Mouse (Mus musculus): Measurements from ENCODE around the gene Herpud1. TPM values are rescaled to one million over a fixed set of nuclear protein-coding genes. Genes with fewer than 3 reads are reported as not detected.
"Not testable (repeated sequence)": the region's sequence is repeated elsewhere in the genome, so short reads cannot be mapped to it uniquely, and the experiment has no call there.

Herpud1 gene
- polyA plus RNA-seq, 1 experiment from 2014 or later = 93.1 TPM

DNA sequence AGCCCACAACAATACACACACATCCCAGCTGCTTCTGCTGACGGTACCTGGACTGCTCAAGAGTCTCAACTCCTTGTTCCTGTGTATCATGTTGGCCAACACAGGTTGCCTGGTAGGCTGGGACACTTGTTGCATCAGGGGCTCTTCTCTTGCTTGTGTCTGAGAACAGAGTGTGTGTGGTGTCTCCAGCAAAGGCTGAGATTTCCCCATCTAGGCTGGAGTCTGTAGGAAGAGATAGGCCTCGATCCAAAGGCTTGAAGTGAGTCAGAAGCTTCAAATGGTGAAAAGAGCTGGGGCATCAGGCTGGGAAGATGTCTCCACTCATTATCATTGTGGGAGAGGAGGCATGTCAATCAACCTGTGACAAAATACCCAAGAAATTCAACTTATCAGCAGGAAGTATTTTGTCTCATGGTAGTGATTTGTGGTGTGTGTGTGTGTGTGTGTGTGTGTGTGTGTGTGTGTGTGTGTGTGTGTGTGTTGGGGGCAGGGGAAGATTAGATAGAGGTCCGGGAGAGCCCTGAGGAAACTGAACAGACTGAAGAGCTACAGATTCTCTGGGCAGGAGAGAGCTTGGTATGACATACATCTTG is 13.2 kb downstream of the Herpud1 start:
- Histone ChIP-seq H3K9me3 (ENCODE audit: control insufficient read depth, low read depth, low read length) (no peaks in the 10 kb centered on the region), H3K4me1 (ENCODE audit: control insufficient read depth, insufficient read depth, low read length) (no peaks in the 10 kb centered on the region)
- WGBS = 67% methylated on average over 3 of the region's 3 CpGs

DNA sequence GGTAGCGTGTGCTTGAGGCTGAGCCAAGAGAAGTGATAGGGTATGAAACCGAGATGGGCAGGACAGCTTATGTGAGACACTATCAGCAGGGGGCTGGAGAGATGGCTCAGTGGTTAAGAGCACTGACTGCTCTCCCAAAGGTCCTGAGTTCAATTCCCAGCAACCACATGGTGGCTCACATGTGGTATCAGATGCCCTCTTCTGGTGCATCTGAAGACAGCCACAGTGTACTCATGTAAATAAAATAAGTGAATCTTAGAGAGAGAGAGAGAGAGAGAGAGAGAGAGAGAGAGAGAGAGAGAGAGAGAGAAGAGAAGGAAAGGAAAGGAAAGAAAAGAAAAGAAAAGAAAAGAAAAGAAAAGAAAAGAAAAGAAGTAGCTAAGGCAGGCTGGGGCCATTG is 13.7 kb downstream of the Herpud1 start:
- not testable (repeated sequence) for H3K9ac ChIP-seq (replicated peaks; ENCODE audit: low read depth, low read length); H3K4me1 ChIP-seq (ENCODE audit: control insufficient read depth, insufficient read depth, low read length); H3K27ac ChIP-seq (ENCODE audit: low read length); H3K4me2 ChIP-seq (replicated peaks; ENCODE audit: low read depth, low read length); H3K27me3 ChIP-seq (ENCODE audit: control insufficient read depth, insufficient read depth, low read length); ATAC-seq (ENCODE audit: insufficient number of reproducible peaks, insufficient read depth, low FRiP score, low read depth); H3K36me3 ChIP-seq (ENCODE audit: control insufficient read depth, insufficient read depth, low read length); H3K9me3 ChIP-seq (ENCODE audit: control insufficient read depth, low read depth, low read length); H3K4me3 ChIP-seq (ENCODE audit: low read depth, low read length)
- WGBS = 81% methylated on average over 2 of the region's 2 CpGs

More for the DNA sequence above, 13.2 kb downstream of the Herpud1 start:
- no peak overlapping the region for H3K4me2 ChIP-seq (replicated peaks; ENCODE audit: low read depth, low read length)
- no peaks in the 10 kb centered on the region for H3K27me3 ChIP-seq (ENCODE audit: control insufficient read depth, insufficient read depth, low read length)
- no peak overlapping the region for H3K27ac ChIP-seq (ENCODE audit: low read length)
- H3K36me3 ChIP-seq (ENCODE audit: control insufficient read depth, insufficient read depth, low read length) = peaks cover 9% of the 10 kb centered on the region
- no peak overlapping the region for H3K9ac ChIP-seq (replicated peaks; ENCODE audit: low read depth, low read length)
- ATAC-seq (ENCODE audit: insufficient number of reproducible peaks, insufficient read depth, low FRiP score, low read depth) = no peak
- no peak overlapping the region for H3K4me3 ChIP-seq (ENCODE audit: low read depth, low read length)

DNA sequence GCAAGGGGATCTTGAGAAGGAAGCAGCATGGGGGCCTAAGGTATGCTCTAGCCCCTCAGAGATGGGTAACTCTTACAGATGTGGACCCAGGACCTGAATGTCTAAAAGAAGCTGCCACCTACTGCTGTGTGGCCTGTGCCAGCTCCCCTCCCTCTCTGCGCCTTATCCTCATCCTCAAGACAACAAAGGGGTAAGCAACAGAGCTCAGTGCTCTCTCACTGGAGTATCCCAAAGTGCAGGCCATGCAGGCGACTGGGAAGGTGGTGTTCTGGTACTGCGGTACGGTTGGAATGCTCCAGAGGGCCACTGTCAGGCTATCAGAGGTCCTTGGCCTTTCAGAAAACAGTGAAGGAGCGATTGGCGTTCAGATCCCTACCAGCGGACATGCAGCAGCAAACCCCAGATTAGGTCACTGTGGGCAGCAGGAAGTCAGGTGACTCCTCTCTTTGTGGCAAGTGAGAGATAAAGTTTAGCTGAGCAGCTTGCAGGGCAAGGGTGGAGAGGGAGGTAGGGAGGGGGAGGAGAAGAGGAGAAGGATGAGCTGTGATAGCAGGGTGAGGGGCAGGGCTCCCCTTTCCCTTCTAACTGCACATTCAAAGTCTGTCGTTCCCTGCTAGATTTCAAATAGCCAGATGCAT is 22.3 kb downstream of the Herpud1 start:
- Histone ChIP-seq H3K4me3 (ENCODE audit: low read depth, low read length) (no peak overlapping the region), H3K4me2 (replicated peaks; ENCODE audit: low read depth, low read length) (no peak overlapping the region), H3K4me1 (ENCODE audit: control insufficient read depth, insufficient read depth, low read length) (no peaks in the 10 kb centered on the region), H3K27ac (ENCODE audit: low read length) (no peak overlapping the region), H3K27me3 (ENCODE audit: control insufficient read depth, insufficient read depth, low read length) (no peaks in the 10 kb centered on the region), H3K36me3 (ENCODE audit: control insufficient read depth, insufficient read depth, low read length) (no peaks in the 10 kb centered on the region), H3K9me3 (ENCODE audit: control insufficient read depth, low read depth, low read length) (no peaks in the 10 kb centered on the region), H3K9ac (replicated peaks; ENCODE audit: low read depth, low read length) (no peak overlapping the region)
- 46% methylated on average over 8 of the region's 8 CpGs for WGBS
- ATAC-seq (ENCODE audit: insufficient number of reproducible peaks, insufficient read depth, low FRiP score, low read depth) = no peak

DNA sequence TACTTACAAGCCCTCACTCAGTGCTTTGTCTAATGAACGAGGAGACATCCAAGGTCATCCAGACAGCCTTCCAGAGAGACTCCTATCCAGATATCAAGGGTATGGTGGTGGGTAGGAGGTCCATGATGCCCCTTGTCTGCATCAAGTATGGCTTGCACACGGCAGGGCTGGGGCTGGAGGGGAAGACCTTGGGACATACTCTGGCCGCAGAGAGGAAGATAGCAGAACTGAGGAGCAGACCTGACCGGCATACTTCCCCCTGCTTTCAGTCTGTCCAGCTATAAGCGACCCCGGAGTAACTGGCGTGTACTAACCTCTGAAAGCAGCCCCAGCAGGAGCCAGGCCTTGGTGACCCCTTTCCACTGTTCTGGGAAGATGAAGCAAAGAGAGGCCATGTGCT is 23.3 kb downstream of the Herpud1 start:
- ATAC-seq (ENCODE audit: insufficient number of reproducible peaks, insufficient read depth, low FRiP score, low read depth) = no peak
- H3K9ac ChIP-seq (replicated peaks; ENCODE audit: low read depth, low read length) = no peak overlapping the region
- WGBS = 86% methylated on average over 7 of the region's 7 CpGs
- no peak overlapping the region for H3K27ac ChIP-seq (ENCODE audit: low read length)
- H3K9me3 ChIP-seq (ENCODE audit: control insufficient read depth, low read depth, low read length) = no peaks in the 10 kb centered on the region
- H3K27me3 ChIP-seq (ENCODE audit: control insufficient read depth, insufficient read depth, low read length) = no peaks in the 10 kb centered on the region
- H3K4me2 ChIP-seq (replicated peaks; ENCODE audit: low read depth, low read length) = no peak overlapping the region
- no peak overlapping the region for H3K4me3 ChIP-seq (ENCODE audit: low read depth, low read length)
- H3K4me1 ChIP-seq (ENCODE audit: control insufficient read depth, insufficient read depth, low read length) = no peaks in the 10 kb centered on the region
- H3K36me3 ChIP-seq (ENCODE audit: control insufficient read depth, insufficient read depth, low read length) = no peaks in the 10 kb centered on the region

DNA sequence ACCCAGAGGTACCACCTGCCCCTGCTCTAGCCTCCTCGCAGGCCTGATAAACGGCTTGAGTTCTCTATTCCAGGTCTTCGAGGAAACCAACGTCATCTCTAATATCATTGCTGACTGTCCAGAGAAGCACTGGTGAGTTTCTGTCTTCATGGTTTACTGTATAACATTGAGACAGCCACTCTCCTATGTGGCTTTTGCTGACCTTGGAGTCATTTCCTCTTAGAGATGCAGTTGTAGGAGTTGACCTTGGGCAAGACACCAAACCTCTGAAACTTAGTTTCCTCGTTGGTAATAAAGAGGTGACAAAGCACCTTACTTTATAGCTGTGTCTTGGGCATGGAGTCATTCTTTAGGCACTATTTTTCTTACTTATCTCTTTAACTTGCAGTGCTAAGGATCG is 26.3 kb downstream of the Herpud1 start:
- H3K4me2 ChIP-seq (replicated peaks; ENCODE audit: low read depth, low read length) = no peak overlapping the region
- WGBS = 81% methylated on average over 6 of the region's 6 CpGs
- no peaks in the 10 kb centered on the region for H3K9me3 ChIP-seq (ENCODE audit: control insufficient read depth, low read depth, low read length)
- no peaks in the 10 kb centered on the region for H3K4me1 ChIP-seq (ENCODE audit: control insufficient read depth, insufficient read depth, low read length)
- no peak overlapping the region for H3K4me3 ChIP-seq (ENCODE audit: low read depth, low read length)
- H3K9ac ChIP-seq (replicated peaks; ENCODE audit: low read depth, low read length) = no peak overlapping the region
- H3K36me3 ChIP-seq (ENCODE audit: control insufficient read depth, insufficient read depth, low read length) = no peaks in the 10 kb centered on the region
- ATAC-seq (ENCODE audit: insufficient number of reproducible peaks, insufficient read depth, low FRiP score, low read depth) = no peak
- no peaks in the 10 kb centered on the region for H3K27me3 ChIP-seq (ENCODE audit: control insufficient read depth, insufficient read depth, low read length)
- H3K27ac ChIP-seq (ENCODE audit: low read length) = no peak overlapping the region

DNA sequence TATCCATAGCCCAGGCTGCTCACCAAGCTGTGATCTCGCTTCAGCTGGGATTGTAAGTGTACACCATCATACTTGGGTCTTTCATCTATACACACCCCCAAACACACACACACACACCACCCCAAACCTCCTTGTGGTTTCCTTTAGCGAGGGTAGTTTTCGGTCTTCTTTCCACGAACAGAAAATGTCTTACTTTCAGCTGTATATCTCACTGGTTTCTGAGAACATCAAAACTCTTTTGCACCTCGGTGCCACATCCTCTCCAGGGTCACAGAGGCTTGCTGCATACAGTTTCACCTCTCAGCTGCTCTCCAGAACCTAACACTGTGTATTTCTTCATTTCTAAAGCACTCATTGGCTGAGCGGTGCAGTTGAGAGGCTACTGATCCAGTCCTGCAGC is 27.3 kb downstream of the Herpud1 start:
- WGBS = 81% methylated on average over 6 of the region's 6 CpGs
- H3K36me3 ChIP-seq (ENCODE audit: control insufficient read depth, insufficient read depth, low read length) = no peaks in the 10 kb centered on the region
- H3K4me1 ChIP-seq (ENCODE audit: control insufficient read depth, insufficient read depth, low read length) = no peaks in the 10 kb centered on the region
- H3K9me3 ChIP-seq (ENCODE audit: control insufficient read depth, low read depth, low read length) = no peaks in the 10 kb centered on the region
- no peak overlapping the region for H3K4me2 ChIP-seq (replicated peaks; ENCODE audit: low read depth, low read length)
- no peaks in the 10 kb centered on the region for H3K27me3 ChIP-seq (ENCODE audit: control insufficient read depth, insufficient read depth, low read length)
- H3K27ac ChIP-seq (ENCODE audit: low read length) = no peak overlapping the region
- ATAC-seq (ENCODE audit: insufficient number of reproducible peaks, insufficient read depth, low FRiP score, low read depth) = no peak
- H3K9ac ChIP-seq (replicated peaks; ENCODE audit: low read depth, low read length) = no peak overlapping the region
- H3K4me3 ChIP-seq (ENCODE audit: low read depth, low read length) = no peak overlapping the region

DNA sequence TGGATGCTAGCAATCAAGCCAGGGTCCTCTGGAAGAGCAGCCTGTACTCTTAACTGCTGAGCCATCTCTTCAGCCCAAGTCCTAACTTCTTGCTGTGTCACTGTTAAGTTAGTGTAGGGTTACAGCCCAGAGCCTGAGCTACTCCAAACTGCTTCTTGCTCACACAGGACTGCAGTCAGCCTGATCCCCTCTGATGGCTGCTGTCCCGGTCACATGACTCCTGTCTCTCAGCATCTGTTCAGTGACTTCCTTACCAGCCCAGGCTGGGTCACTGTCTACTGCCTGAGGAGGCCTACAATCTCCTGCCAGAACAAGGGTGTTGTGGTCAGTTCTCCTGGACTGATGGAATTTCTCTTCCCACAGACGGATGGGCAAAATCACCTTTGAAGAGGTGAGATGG is 29.0 kb downstream of the Herpud1 start:
- no peak overlapping the region for H3K4me2 ChIP-seq (replicated peaks; ENCODE audit: low read depth, low read length)
- no peaks in the 10 kb centered on the region for H3K36me3 ChIP-seq (ENCODE audit: control insufficient read depth, insufficient read depth, low read length)
- WGBS = 66% methylated on average over 2 of the region's 2 CpGs
- no peak overlapping the region for H3K27ac ChIP-seq (ENCODE audit: low read length)
- no peaks in the 10 kb centered on the region for H3K4me1 ChIP-seq (ENCODE audit: control insufficient read depth, insufficient read depth, low read length)
- no peak overlapping the region for H3K4me3 ChIP-seq (ENCODE audit: low read depth, low read length)
- no peak overlapping the region for H3K9ac ChIP-seq (replicated peaks; ENCODE audit: low read depth, low read length)
- no peaks in the 10 kb centered on the region for H3K27me3 ChIP-seq (ENCODE audit: control insufficient read depth, insufficient read depth, low read length)
- no peaks in the 10 kb centered on the region for H3K9me3 ChIP-seq (ENCODE audit: control insufficient read depth, low read depth, low read length)
- no peak for ATAC-seq (ENCODE audit: insufficient number of reproducible peaks, insufficient read depth, low FRiP score, low read depth)

DNA sequence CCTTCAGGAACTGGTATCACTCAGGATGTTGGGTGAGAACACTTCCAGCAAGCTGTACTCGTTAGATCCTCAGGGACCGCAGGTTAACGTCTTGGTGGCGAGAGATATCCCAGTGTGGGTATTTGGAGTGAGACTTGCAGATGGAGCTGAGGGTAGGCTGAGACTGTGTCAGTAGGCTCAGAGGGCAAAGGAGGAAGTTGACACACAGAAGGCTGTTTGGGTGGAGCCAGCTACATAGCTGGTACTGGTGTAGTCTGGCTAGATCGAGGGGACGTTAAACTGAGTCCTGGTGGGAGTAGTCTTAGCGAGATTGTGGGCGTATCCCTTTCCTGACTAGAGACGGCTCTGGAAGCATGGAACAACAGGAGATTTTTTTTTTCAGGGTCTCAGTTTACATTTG is 31.8 kb downstream of the Herpud1 start:
- no peak for ATAC-seq (ENCODE audit: insufficient number of reproducible peaks, insufficient read depth, low FRiP score, low read depth)
- H3K36me3 ChIP-seq (ENCODE audit: control insufficient read depth, insufficient read depth, low read length) = no peaks in the 10 kb centered on the region
- no peak overlapping the region for H3K4me2 ChIP-seq (replicated peaks; ENCODE audit: low read depth, low read length)
- 66% methylated on average over 9 of the region's 9 CpGs for WGBS
- no peaks in the 10 kb centered on the region for H3K9me3 ChIP-seq (ENCODE audit: control insufficient read depth, low read depth, low read length)
- no peak overlapping the region for H3K4me3 ChIP-seq (ENCODE audit: low read depth, low read length)
- no peak overlapping the region for H3K9ac ChIP-seq (replicated peaks; ENCODE audit: low read depth, low read length)
- H3K27ac ChIP-seq (ENCODE audit: low read length) = no peak overlapping the region
- H3K4me1 ChIP-seq (ENCODE audit: control insufficient read depth, insufficient read depth, low read length) = no peaks in the 10 kb centered on the region
- H3K27me3 ChIP-seq (ENCODE audit: control insufficient read depth, insufficient read depth, low read length) = no peaks in the 10 kb centered on the region

DNA sequence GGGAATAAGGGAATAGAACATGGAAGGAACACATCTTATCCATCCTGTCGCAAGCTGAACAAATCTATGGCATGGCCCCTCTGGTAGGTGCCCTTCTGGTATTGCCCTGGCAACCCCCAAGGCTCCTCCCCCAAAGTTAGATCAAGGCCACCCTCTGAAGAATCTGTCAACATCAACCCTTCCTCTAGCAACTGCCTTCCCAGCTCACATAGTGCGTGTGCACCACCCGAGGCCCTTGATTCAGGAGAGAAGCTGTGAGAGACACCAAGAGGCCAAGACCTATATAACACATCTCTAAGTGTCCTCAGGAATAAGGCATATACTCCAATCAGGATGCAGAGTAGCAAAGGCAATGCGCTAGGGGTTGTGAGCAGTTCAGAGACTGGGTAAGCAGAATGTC is 36.0 kb downstream of the Herpud1 start:
- Histone ChIP-seq H3K4me3 (ENCODE audit: low read depth, low read length) (no peak overlapping the region), H3K4me2 (replicated peaks; ENCODE audit: low read depth, low read length) (no peak overlapping the region), H3K36me3 (ENCODE audit: control insufficient read depth, insufficient read depth, low read length) (no peaks in the 10 kb centered on the region), H3K27ac (ENCODE audit: low read length) (no peak overlapping the region), H3K9me3 (ENCODE audit: control insufficient read depth, low read depth, low read length) (no peaks in the 10 kb centered on the region), H3K4me1 (ENCODE audit: control insufficient read depth, insufficient read depth, low read length) (no peaks in the 10 kb centered on the region), H3K9ac (replicated peaks; ENCODE audit: low read depth, low read length) (no peak overlapping the region), H3K27me3 (ENCODE audit: control insufficient read depth, insufficient read depth, low read length) (no peaks in the 10 kb centered on the region)
- ATAC-seq (ENCODE audit: insufficient number of reproducible peaks, insufficient read depth, low FRiP score, low read depth) = no peak
- WGBS = 81% methylated on average over 4 of the region's 4 CpGs
